Mouse (Mus musculus) MEL (cell line): ENCODE measurements around the gene Spaca6. TPM values are rescaled to one million over a fixed set of nuclear protein-coding genes. Genes with fewer than 3 reads are reported as not detected.

Source experiments
- DNase-seq: peaks from one replicate; pipeline ENCODE4 v3.0.0; 2011; ENCODE audit warnings: low read depth, low spot score
- H3K27ac ChIP-seq: 2 replicates; pipeline ENCODE4 v1.5.1; 2012; ENCODE audit warnings: low read depth, mild to moderate bottlenecking, control low read depth, low read length, moderate library complexity; ENCODE audit not compliant: control insufficient read depth
- H3K27me3 ChIP-seq, 2 experiments: fragments of 150-350 bp in 1 of 2; sonication (generic) in 1 of 2; 2 replicates each; pipeline ENCODE4 v1.6.1; 2012; ENCODE audit warnings: low read length in 2 of 2, mild to moderate bottlenecking in 2 of 2, improper control_type of control experiment in 1 of 2, moderate library complexity in 1 of 2; ENCODE audit not compliant: insufficient read depth in 2 of 2, control insufficient read depth in 1 of 2
- H3K36me3 ChIP-seq, 2 experiments: 2 replicates each; pipeline ENCODE4 v1.6.1; 2012 to 2014; ENCODE audit warnings: low read length in 2 of 2, improper control_type of control experiment in 1 of 2, inconsistent platforms in 1 of 2, mild to moderate bottlenecking in 1 of 2; ENCODE audit not compliant: insufficient read depth in 2 of 2, control insufficient read depth in 1 of 2
- H3K4me1 ChIP-seq, 2 experiments: fragments of 150-350 bp in 1 of 2; sonication (generic) in 1 of 2; 2 replicates each; pipeline ENCODE4 v1.6.1; 2012; ENCODE audit warnings: low read length in 2 of 2, improper control_type of control experiment in 1 of 2, mild to moderate bottlenecking in 1 of 2; ENCODE audit not compliant: insufficient read depth in 2 of 2, control insufficient read depth in 1 of 2
- H3K4me3 ChIP-seq, 2 experiments: fragments of 150-350 bp in 1 of 2; sonication (generic) in 1 of 2; 2 replicates each; pipeline ENCODE4 v1.5.1; 2012; ENCODE audit warnings: low read depth in 2 of 2, low read length in 2 of 2, mild to moderate bottlenecking in 2 of 2, moderate library complexity in 2 of 2, control low read depth in 1 of 2, improper control_type of control experiment in 1 of 2; ENCODE audit not compliant: control insufficient read depth in 1 of 2, insufficient read depth in 1 of 2
- H3K79me2 ChIP-seq: 2 replicates; pipeline ENCODE4 v1.6.1; 2012; ENCODE audit warnings: mild to moderate bottlenecking, low read length, moderate library complexity; ENCODE audit not compliant: control insufficient read depth, poor library complexity, insufficient read depth
- H3K9ac ChIP-seq: 2 replicates; pipeline ENCODE4 v1.6.1; 2012; ENCODE audit warnings: low read depth, mild to moderate bottlenecking, control low read depth, low read length, moderate library complexity; ENCODE audit not compliant: control insufficient read depth, poor library complexity, severe bottlenecking
- H3K9me3 ChIP-seq: fragments of 150-350 bp; sonication (generic); replicated peaks from 2 replicates; pipeline ENCODE4 v1.6.1; 2012; ENCODE audit warnings: mild to moderate bottlenecking, low read length, improper control_type of control experiment, moderate library complexity; ENCODE audit not compliant: insufficient read depth
- BHLHE40 ChIP-seq: IDR thresholded peaks from 2 replicates; pipeline ENCODE4 v1.6.1; 2012; ENCODE audit warnings: low read depth, mild to moderate bottlenecking, inconsistent platforms, low read length, improper control_type of control experiment, borderline replicate concordance
- E2F4 ChIP-seq: IDR thresholded peaks from 2 replicates; pipeline ENCODE4 v1.6.1; 2011; ENCODE audit warnings: low read depth, low read length, improper control_type of control experiment, borderline replicate concordance
- polyA plus RNA-seq, 2 experiments: library from polyadenylated mRNA; stranded (reverse) in 1 of 2; unstranded in 1 of 2; fragments of >175 nt in 1 of 2; fragments of >200 nt in 1 of 2; gene quantifications; 2 replicates each; pipeline versions ENCODE4 v1.2.1 to v1.2.4; 2012; ENCODE audit warnings: low replicate concordance in 2 of 2, low read depth in 1 of 2; ENCODE audit not compliant: insufficient read length in 2 of 2, insufficient read depth in 1 of 2, missing spikeins in 1 of 2
- total RNA-seq: library from RNA; depleted of rRNA; stranded (reverse); fragments of 300-350 nt; gene quantifications from 2 replicates; pipeline ENCODE4 v1.2.3, GENCODE M21; 2012; rRNA removed

Gene Spaca6
- total and polyA plus RNA-seq, 3 experiments: 1.0 to 6.4 TPM; not detected in 1

- TF ChIP-seq E2F4 (no peak), BHLHE40 (no peak)
- Histone ChIP-seq H3K9me3 (no peaks in the 10 kb centered on the region), H3K4me1 (no peaks in the 10 kb centered on the region), H3K36me3 (no peaks in the 10 kb centered on the region), H3K27me3 (no peaks in the 10 kb centered on the region), H3K4me3 (no peak overlapping the region), H3K27ac (no peak overlapping the region), H3K9ac (no peak overlapping the region), H3K79me2 (no peaks in the 10 kb centered on the region)
- DNase-seq: no peak
These were observed 62.9 kb downstream of the Spaca6 start for GRCm38 (mm10) chr17:17889732-17890425.

Other genes starting within 250 kb of the Spaca6 start
- 20.7 and 25.1 TPM in 2 replicates for gene Lnpep, start 202.1 kb upstream of the Spaca6 start, total RNA-seq
- gene Lnpep, start 202.1 kb upstream of the Spaca6 start, polyA plus RNA-seq: 100 to 1,000 TPM in 1 of 2 experiments, 10 to 100 TPM in 1; 10.0 to 773 TPM
- not detected in 2 replicates for gene Vmn2r90, start 123.4 kb upstream of the Spaca6 start, total RNA-seq
- gene Vmn2r90, start 123.4 kb upstream of the Spaca6 start, polyA plus RNA-seq: not detected
- gene Has1, start 28.0 kb downstream of the Spaca6 start, total RNA-seq: not detected in 2 replicates
- under 1 TPM in 1 of 2 experiments, not detected in 1; 0.13 TPM for gene Has1, start 28.0 kb downstream of the Spaca6 start, polyA plus RNA-seq
- gene Fpr1, start 56.8 kb downstream of the Spaca6 start, total RNA-seq: not detected in 2 replicates
- not detected for gene Fpr1, start 56.8 kb downstream of the Spaca6 start, polyA plus RNA-seq
- gene Fpr2, start 60.7 kb downstream of the Spaca6 start, total RNA-seq: not detected in 2 replicates
- gene Fpr2, start 60.7 kb downstream of the Spaca6 start, polyA plus RNA-seq: not detected
- gene Fpr3, start 60.7 kb downstream of the Spaca6 start, total RNA-seq: not detected in 2 replicates
- not detected for gene Fpr3, start 60.7 kb downstream of the Spaca6 start, polyA plus RNA-seq
- gene Fpr-rs4, start 194.6 kb downstream of the Spaca6 start, total RNA-seq: not detected in 2 replicates
- not detected for gene Fpr-rs4, start 194.6 kb downstream of the Spaca6 start, polyA plus RNA-seq
- not detected in 2 replicates for gene Vmn2r124, start 222.3 kb downstream of the Spaca6 start, total RNA-seq
- not detected for gene Vmn2r124, start 222.3 kb downstream of the Spaca6 start, polyA plus RNA-seq